Mouse (Mus musculus) liver, embryonic 13.5 days (tissue): ENCODE results near the gene Mrvi1. TPM values are rescaled to one million over a fixed set of nuclear protein-coding genes. Genes with fewer than 3 reads are reported as not detected.

Experiments used
- ATAC-seq: fragments of 200-750 bp; cut with Nextera tagmentation; 2 replicates; pipeline ENCODE4 v1.8.0; 2017; ENCODE audit warnings: low read depth, mild to moderate bottlenecking, moderate number of reproducible peaks, moderate library complexity
- DNase-seq: peaks from one replicate; pipeline ENCODE4 v3.0.0; 2022
- H3K27ac ChIP-seq: fragments of 300-500 bp; sonication (generic); 2 replicates; pipeline ENCODE4 v1.5.1; 2015; ENCODE audit warnings: moderate library complexity, mild to moderate bottlenecking, inconsistent platforms
- H3K27me3 ChIP-seq: fragments of 300-500 bp; sonication (generic); 2 replicates; pipeline ENCODE4 v1.6.1; 2015; ENCODE audit warnings: mild to moderate bottlenecking, inconsistent platforms
- H3K36me3 ChIP-seq: fragments of 300-500 bp; sonication (generic); 2 replicates; pipeline ENCODE4 v1.6.1; 2015; ENCODE audit warnings: mild to moderate bottlenecking, inconsistent platforms
- H3K4me1 ChIP-seq: fragments of 300-500 bp; sonication (generic); replicated peaks from 2 replicates; pipeline ENCODE4 v1.6.1; 2015; ENCODE audit warnings: inconsistent platforms
- H3K4me2 ChIP-seq: fragments of 300-500 bp; sonication (generic); 2 replicates; pipeline ENCODE4 v1.6.1; 2015; ENCODE audit warnings: inconsistent platforms, mild to moderate bottlenecking, moderate library complexity
- H3K4me3 ChIP-seq: fragments of 300-500 bp; sonication (generic); replicated peaks from 2 replicates; pipeline ENCODE4 v1.5.1; 2015; ENCODE audit warnings: mild to moderate bottlenecking, inconsistent platforms
- H3K9ac ChIP-seq: fragments of 300-500 bp; sonication (generic); 2 replicates; pipeline ENCODE4 v1.6.1; 2015; ENCODE audit warnings: mild to moderate bottlenecking, inconsistent platforms
- H3K9me3 ChIP-seq: fragments of 300-500 bp; sonication (generic); replicated peaks from 2 replicates; pipeline ENCODE4 v1.6.1; 2016; ENCODE audit warnings: inconsistent platforms
- WGBS: fragments of 180-500 bp; shearing (Covaris S2); methylation state at CpG from one replicate; pipeline ENCODE4 v1.1.7; 2015; ENCODE audit not compliant: insufficient replicate concordance; 5-methylcytosine and 5-hydroxymethylcytosine counted together
- polyA plus RNA-seq: library from polyadenylated mRNA; unstranded; fragments of >200 nt; fragmentation: Nextera tagmentation; extraction: Ambion mirVana; gene quantifications from 2 replicates; pipeline ENCODE4 v1.2.1, GENCODE M21; 2015

The Mrvi1 gene
- polyA plus RNA-seq, 1 experiment from 2014 or later = 6.2 TPM

GRCm38 (mm10) chr7:111004136-111004840 is 22.0 kb upstream of the Mrvi1 start:
- Histone ChIP-seq H3K9ac (peak overlapping the region; percentile 55), H3K4me1 (peaks cover 59% of the 10 kb centered on the region), H3K27ac (peak overlapping the region; percentile 95), H3K9me3 (no peaks in the 10 kb centered on the region), H3K36me3 (no peaks in the 10 kb centered on the region), H3K4me3 (peak overlapping the region; percentile 9; the same call in 1 of the 2 replicates), H3K27me3 (no peaks in the 10 kb centered on the region), H3K4me2 (peak overlapping the region; percentile 54)
- WGBS = 45% methylated on average over 3 of the region's 3 CpGs
- peak; percentile 89 for DNase-seq
- ATAC-seq = peak; percentile 98

GRCm38 (mm10) chr7:110998887-110999827 is 16.9 kb upstream of the Mrvi1 start:
- Histone ChIP-seq H3K9ac (peak overlapping the region; percentile 41), H3K4me2 (0 out of 2 replicates have a peak overlapping the region, but pooled peaks have one; percentile 8)
- peak; percentile 80 for ATAC-seq

GRCm38 (mm10) chr7:110991221-110991494 is 8.9 kb upstream of the Mrvi1 start:
- Histone ChIP-seq H3K4me3 (no peak overlapping the region), H3K27ac (no peak overlapping the region), H3K4me2 (no peak overlapping the region), H3K9ac (no peak overlapping the region), H3K4me1 (peaks cover 33% of the 10 kb centered on the region), H3K36me3 (no peaks in the 10 kb centered on the region), H3K27me3 (no peaks in the 10 kb centered on the region), H3K9me3 (no peaks in the 10 kb centered on the region)
- WGBS = 59% methylated on average over 4 of the region's 4 CpGs
- DNase-seq (no peak), ATAC-seq (no peak)

More at GRCm38 (mm10) chr7:110998887-110999827, 16.9 kb upstream of the Mrvi1 start:
- Histone ChIP-seq H3K4me1 (peaks cover 68% of the 10 kb centered on the region), H3K9me3 (no peaks in the 10 kb centered on the region), H3K27me3 (no peaks in the 10 kb centered on the region), H3K4me3 (no peak overlapping the region), H3K36me3 (no peaks in the 10 kb centered on the region), H3K27ac (peak overlapping the region; percentile 95)
- WGBS = 35% methylated on average over 15 of the region's 15 CpGs
- peak; percentile 41 for DNase-seq

GRCm38 (mm10) chr7:110990356-110991220 is 8.3 kb upstream of the Mrvi1 start:
- Histone ChIP-seq H3K4me1 (peaks cover 38% of the 10 kb centered on the region), H3K27me3 (no peaks in the 10 kb centered on the region), H3K36me3 (no peaks in the 10 kb centered on the region), H3K9me3 (no peaks in the 10 kb centered on the region), H3K27ac (no peak overlapping the region), H3K9ac (no peak overlapping the region), H3K4me3 (no peak overlapping the region), H3K4me2 (no peak overlapping the region)
- ATAC-seq (peak; percentile 37), DNase-seq (no peak)
- 32% methylated on average over 5 of the region's 5 CpGs for WGBS

DNA sequence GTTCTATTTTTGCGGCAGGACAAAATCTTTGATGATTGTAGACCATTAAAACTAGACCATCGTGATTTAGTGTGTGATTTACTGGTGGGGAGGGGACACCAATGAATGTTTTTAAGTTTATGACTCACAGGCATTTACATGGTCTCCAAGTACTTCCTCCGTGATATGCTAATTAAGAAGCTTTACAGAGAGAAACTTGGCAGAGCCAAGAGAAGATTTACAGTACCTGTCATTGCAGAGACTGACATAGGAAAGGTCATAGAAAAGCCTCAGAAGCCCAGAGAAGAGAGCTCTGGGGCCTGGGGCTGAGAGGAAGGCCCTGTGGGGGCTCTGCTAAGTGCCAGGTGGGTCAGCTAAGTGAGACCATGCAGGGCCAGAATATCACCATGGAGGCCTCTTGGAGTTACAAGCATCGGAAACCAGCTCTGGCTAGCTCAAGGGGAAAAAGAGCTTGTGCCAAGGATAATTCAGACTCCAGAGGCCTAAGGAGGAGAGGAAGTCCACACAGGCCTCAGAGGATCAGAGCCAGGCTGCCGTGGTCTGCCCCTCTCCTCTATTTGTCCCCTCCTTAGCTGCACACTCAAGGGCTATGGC is 7.1 kb upstream of the Mrvi1 start:
- 57% methylated on average over 5 of the region's 5 CpGs for WGBS
- DNase-seq (no peak), ATAC-seq (no peak)
- Histone ChIP-seq H3K27me3 (no peaks in the 10 kb centered on the region), H3K4me2 (no peak overlapping the region), H3K4me1 (peaks cover 37% of the 10 kb centered on the region), H3K9me3 (no peaks in the 10 kb centered on the region), H3K27ac (no peak overlapping the region), H3K9ac (no peak overlapping the region), H3K36me3 (no peaks in the 10 kb centered on the region), H3K4me3 (no peak overlapping the region)

DNA sequence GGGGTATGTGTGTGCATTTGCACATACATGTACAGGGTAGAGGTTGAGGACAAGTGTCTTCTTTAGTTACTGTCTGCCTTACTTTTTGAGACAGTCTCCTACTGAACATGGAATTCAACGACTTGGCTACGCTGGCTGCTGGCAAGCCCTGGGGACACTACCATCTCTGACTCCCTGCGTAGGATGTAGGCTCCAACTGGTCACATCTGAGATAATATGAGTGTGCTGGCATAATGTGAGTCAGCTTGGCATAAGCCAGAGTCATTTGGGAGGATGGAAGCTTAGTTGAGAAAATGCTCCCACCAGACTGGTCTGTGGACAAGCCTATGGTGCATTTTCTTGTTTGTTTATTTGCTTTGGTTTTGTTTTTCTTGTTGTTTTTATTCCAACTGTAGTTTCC is 5.8 kb upstream of the Mrvi1 start:
- Histone ChIP-seq H3K4me3 (no peak overlapping the region), H3K36me3 (no peaks in the 10 kb centered on the region)
- WGBS = 76% methylated on average over 3 of the region's 3 CpGs

GRCm38 (mm10) chr7:110985581-110986265 is 3.5 kb upstream of the Mrvi1 start:
- WGBS = 72% methylated on average over 7 of the region's 7 CpGs
- no peak overlapping the region for H3K9ac ChIP-seq
- H3K27me3 ChIP-seq = no peaks in the 10 kb centered on the region
- ATAC-seq (no peak), DNase-seq (no peak)
- H3K4me1 ChIP-seq = peaks cover 35% of the 10 kb centered on the region
- H3K9me3 ChIP-seq = no peaks in the 10 kb centered on the region
- H3K36me3 ChIP-seq = no peaks in the 10 kb centered on the region
- no peak overlapping the region for H3K4me2 ChIP-seq
- no peak overlapping the region for H3K4me3 ChIP-seq
- H3K27ac ChIP-seq = no peak overlapping the region

More for the DNA sequence above, 5.8 kb upstream of the Mrvi1 start:
- H3K9ac ChIP-seq = no peak overlapping the region
- no peak overlapping the region for H3K27ac ChIP-seq
- DNase-seq (no peak), ATAC-seq (no peak)
- H3K9me3 ChIP-seq = no peaks in the 10 kb centered on the region
- no peaks in the 10 kb centered on the region for H3K27me3 ChIP-seq
- H3K4me1 ChIP-seq = peaks cover 42% of the 10 kb centered on the region
- H3K4me2 ChIP-seq = no peak overlapping the region

DNA sequence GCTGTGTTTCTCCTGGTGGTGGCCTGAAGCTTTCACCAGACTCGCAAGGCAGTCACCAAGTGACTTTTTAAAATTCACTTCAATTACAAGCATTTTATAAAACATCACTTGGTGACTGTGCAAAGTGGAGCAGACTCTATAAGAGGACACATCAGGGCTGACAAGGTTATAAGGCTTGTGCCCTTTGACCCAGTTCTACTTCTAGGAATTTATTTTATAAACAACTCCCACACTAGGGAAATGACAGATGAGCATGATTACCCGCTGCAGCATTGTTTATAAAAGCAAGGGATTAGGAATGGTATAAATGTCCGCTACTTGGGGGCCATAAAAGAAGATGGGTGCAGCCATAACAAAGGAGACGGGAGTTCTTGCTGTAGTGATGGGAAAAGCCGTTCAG is 1.4 kb upstream of the Mrvi1 start:
- no peak for DNase-seq
- Histone ChIP-seq H3K9ac (no peak overlapping the region), H3K36me3 (no peaks in the 10 kb centered on the region), H3K27me3 (no peaks in the 10 kb centered on the region), H3K4me3 (no peak overlapping the region), H3K9me3 (no peaks in the 10 kb centered on the region), H3K4me2 (no peak overlapping the region), H3K4me1 (peaks cover 27% of the 10 kb centered on the region), H3K27ac (0 out of 2 replicates have a peak overlapping the region, but pooled peaks have one; percentile 34)
- no peak for ATAC-seq
- 70% methylated on average over 5 of the region's 5 CpGs for WGBS

- no peak overlapping the region for H3K4me2 ChIP-seq
- H3K36me3 ChIP-seq = no peaks in the 10 kb centered on the region
- H3K27ac ChIP-seq = 0 out of 2 replicates have a peak overlapping the region, but pooled peaks have one; percentile 56
- WGBS = 24% methylated on average over 4 of the region's 4 CpGs
- DNase-seq = peak; percentile 49
- no peak overlapping the region for H3K9ac ChIP-seq
- H3K4me1 ChIP-seq = peaks cover 33% of the 10 kb centered on the region
- H3K9me3 ChIP-seq = no peaks in the 10 kb centered on the region
- H3K4me3 ChIP-seq = no peak overlapping the region
- no peaks in the 10 kb centered on the region for H3K27me3 ChIP-seq
- ATAC-seq = 0 out of 2 replicates have a peak, but pooled peaks have one; percentile 37
Observed at GRCm38 (mm10) chr7:110982764-110983163, 503 bp upstream of the Mrvi1 start.

GRCm38 (mm10) chr7:110981036-110981435 is 1.2 kb downstream of the Mrvi1 start:
- Histone ChIP-seq H3K4me2 (peak overlapping the region; percentile 5; the same call in 1 of the 2 replicates), H3K9ac (no peak overlapping the region), H3K4me1 (peaks cover 48% of the 10 kb centered on the region), H3K27me3 (no peaks in the 10 kb centered on the region), H3K9me3 (no peaks in the 10 kb centered on the region), H3K4me3 (no peak overlapping the region), H3K36me3 (no peaks in the 10 kb centered on the region), H3K27ac (0 out of 2 replicates have a peak overlapping the region, but pooled peaks have one; percentile 56)
- ATAC-seq = no peak
- no peak for DNase-seq
- 52% methylated on average over 8 of the region's 8 CpGs for WGBS
